Mouse (Mus musculus) ES-E14 (cell line): ENCODE measurements around the gene Trio. TPM values are rescaled to one million over a fixed set of nuclear protein-coding genes. Genes with fewer than 3 reads are reported as not detected.

ENCODE experiments used
- DNase-seq: peaks from one replicate; pipeline ENCODE4 v3.0.0-alpha.2; 2013; ENCODE audit warnings: low read depth, low spot score
- H3K27ac ChIP-seq: 2 replicates; pipeline ENCODE4 v1.5.1; 2012; ENCODE audit warnings: low read depth, mild to moderate bottlenecking, low read length, moderate library complexity, mixed read lengths; ENCODE audit not compliant: poor library complexity, insufficient read depth, severe bottlenecking
- H3K36me3 ChIP-seq: 2 replicates; pipeline ENCODE4 v1.6.1; 2012; ENCODE audit warnings: mild to moderate bottlenecking, low read length, moderate library complexity, mixed read lengths; ENCODE audit not compliant: control insufficient read depth, poor library complexity, insufficient read depth, severe bottlenecking
- H3K4me1 ChIP-seq, 2 experiments: fragments of 150-350 bp in 1 of 2; sonication (generic) in 1 of 2; 2 replicates each; pipeline ENCODE4 v1.6.1; 2012; ENCODE audit warnings: low read length in 2 of 2, mild to moderate bottlenecking in 1 of 2, mixed read lengths in 1 of 2; ENCODE audit not compliant: control insufficient read depth in 2 of 2, insufficient read depth in 2 of 2, poor library complexity in 1 of 2
- H3K4me3 ChIP-seq, 2 experiments: fragments of 150-350 bp in 1 of 2; sonication (generic) in 1 of 2; 2 replicates each; pipeline ENCODE4 v1.5.1; 2012; ENCODE audit warnings: low read length in 2 of 2, low read depth in 1 of 2, mild to moderate bottlenecking in 1 of 2, mixed read lengths in 1 of 2; ENCODE audit not compliant: insufficient read depth in 1 of 2, poor library complexity in 1 of 2, severe bottlenecking in 1 of 2
- H3K9ac ChIP-seq: 2 replicates; pipeline ENCODE4 v1.6.1; 2012; ENCODE audit warnings: low read depth, mild to moderate bottlenecking, low read length, mixed read lengths; ENCODE audit not compliant: poor library complexity, insufficient read depth, severe bottlenecking
- H3K9me3 ChIP-seq: fragments of 150-350 bp; sonication (generic); 2 replicates; pipeline ENCODE4 v1.6.1; 2012; ENCODE audit warnings: low read depth, mild to moderate bottlenecking, low read length; ENCODE audit not compliant: control insufficient read depth, insufficient read depth
- CHD2 ChIP-seq: IDR thresholded peaks from 2 replicates; pipeline ENCODE4 v1.6.1; 2014; ENCODE audit warnings: mild to moderate bottlenecking, low read depth, low read length, inconsistent platforms
- HCFC1 ChIP-seq: IDR thresholded peaks from 2 replicates; pipeline ENCODE4 v1.6.1; 2012; ENCODE audit warnings: low read length, inconsistent platforms, borderline replicate concordance; ENCODE audit not compliant: insufficient read depth
- MAFK ChIP-seq: IDR thresholded peaks from 2 replicates; pipeline ENCODE4 v1.6.1; 2014; ENCODE audit warnings: mild to moderate bottlenecking, low read depth, low read length, inconsistent platforms; ENCODE audit not compliant: insufficient read depth
- ZC3H11A ChIP-seq: IDR thresholded peaks from 2 replicates; pipeline ENCODE4 v1.6.1; 2012; ENCODE audit warnings: low read depth, mild to moderate bottlenecking, inconsistent platforms, low read length, borderline replicate concordance
- ZNF384 ChIP-seq: IDR thresholded peaks from 2 replicates; pipeline ENCODE4 v1.6.1; 2012; ENCODE audit warnings: low read depth, low read length, inconsistent platforms
- in situ Hi-C, 2 experiments: fragments of 600-800 bp; cut with MboI; formaldehyde crosslinking; loops; one replicate each; pipeline ENCODE4 v1.15.1; 2025; ENCODE audit warnings: low sequenced_read_pairs in 2 of 2, inconsistent platforms in 1 of 2; ENCODE audit not compliant: unreplicated experiment in 2 of 2
- total RNA-seq: library from RNA; depleted of rRNA; stranded (reverse); fragments of 300-350 nt; gene quantifications from 2 replicates; pipeline ENCODE4 v1.2.3, GENCODE M21; 2012

The Trio gene
- total RNA-seq, 1 experiment: 34.4 TPM

- H3K36me3 ChIP-seq: no peaks in the 10 kb centered on the region
- TF ChIP-seq ZNF384 (no peak), HCFC1 (no peak), CHD2 (no peak), MAFK (no peak), ZC3H11A (no peak)
- H3K9me3 ChIP-seq: no peaks in the 10 kb centered on the region
- H3K9ac ChIP-seq: no peak overlapping the region
- no peak overlapping the region for H3K27ac ChIP-seq
- in situ Hi-C loops: no loop called here
- no peak for DNase-seq
- peaks cover 0 to 2% of the 10 kb centered on the region in 2 experiments; a peak in 1 of 4 replicates for H3K4me1 ChIP-seq
- H3K4me3 ChIP-seq: no peak overlapping the region
These were observed 77.8 kb downstream of the Trio start for GRCm38 (mm10) chr15:27947880-27948279.

GRCm38 (mm10) chr15:27945570-27945969, 80.1 kb downstream of the Trio start:
- in situ Hi-C loops: no loop called here
- no peak overlapping the region for H3K9ac ChIP-seq
- DNase-seq: no peak
- TF ChIP-seq ZC3H11A (no peak), HCFC1 (no peak), CHD2 (no peak), MAFK (no peak), ZNF384 (no peak)
- H3K27ac ChIP-seq: no peak overlapping the region
- no peaks in the 10 kb centered on the region for H3K36me3 ChIP-seq
- peaks cover 0 to 2% of the 10 kb centered on the region in 2 experiments; a peak in 1 of 4 replicates for H3K4me1 ChIP-seq
- no peaks in the 10 kb centered on the region for H3K9me3 ChIP-seq
- H3K4me3 ChIP-seq: no peak overlapping the region

DNA sequence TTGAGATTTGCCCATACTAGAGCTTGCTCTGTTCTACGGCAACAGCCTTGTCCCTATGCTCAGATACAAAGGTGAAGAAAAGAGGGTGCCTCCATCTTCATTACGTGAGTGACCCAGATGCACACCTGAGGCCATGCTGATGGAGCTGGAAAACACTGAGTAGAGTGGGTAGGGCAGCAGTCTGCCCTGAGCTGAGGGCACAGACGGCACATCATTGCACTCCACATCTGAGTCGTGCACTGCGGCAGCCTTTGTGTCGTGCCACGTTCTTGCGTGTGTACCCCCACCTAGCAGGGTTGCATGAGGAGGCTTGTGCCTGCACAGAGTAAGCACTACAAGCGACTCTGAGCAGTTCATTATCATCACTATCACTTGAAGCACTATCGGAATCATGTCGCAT, 80.8 kb downstream of the Trio start:
- Histone ChIP-seq H3K27ac (no peak overlapping the region), H3K36me3 (no peaks in the 10 kb centered on the region), H3K9me3 (no peaks in the 10 kb centered on the region), H3K9ac (no peak overlapping the region), H3K4me1 (peaks cover 0 to 2% of the 10 kb centered on the region in 2 experiments; a peak in 1 of 4 replicates), H3K4me3 (no peak overlapping the region)
- DNase-seq: no peak
- TF ChIP-seq MAFK (no peak), CHD2 (no peak), ZC3H11A (no peak), ZNF384 (no peak), HCFC1 (no peak)
- in situ Hi-C loops: no loop called here

- no peaks in the 10 kb centered on the region for H3K36me3 ChIP-seq
- no peak for DNase-seq
- H3K4me3 ChIP-seq: no peak overlapping the region
- H3K9ac ChIP-seq: no peak overlapping the region
- TF ChIP-seq CHD2 (no peak), MAFK (no peak), ZC3H11A (no peak)
- H3K4me1 ChIP-seq: peaks cover 0 to 2% of the 10 kb centered on the region in 2 experiments; a peak in 1 of 4 replicates
- in situ Hi-C loops: no loop called here
- no peaks in the 10 kb centered on the region for H3K9me3 ChIP-seq
- H3K27ac ChIP-seq: no peak overlapping the region
These were observed 82.0 kb downstream of the Trio start for GRCm38 (mm10) chr15:27943486-27944195.
